Mouse (Mus musculus): Measurements from ENCODE around the gene Creld2. TPM values are rescaled to one million over a fixed set of nuclear protein-coding genes. Genes with fewer than 3 reads are reported as not detected.
A peak's percentile ranks its signal among the peaks of the same experiment; 100 is the strongest.

Gene Creld2
- polyA plus RNA-seq, 1 experiment from 2014 or later = 84.5 TPM

DNA sequence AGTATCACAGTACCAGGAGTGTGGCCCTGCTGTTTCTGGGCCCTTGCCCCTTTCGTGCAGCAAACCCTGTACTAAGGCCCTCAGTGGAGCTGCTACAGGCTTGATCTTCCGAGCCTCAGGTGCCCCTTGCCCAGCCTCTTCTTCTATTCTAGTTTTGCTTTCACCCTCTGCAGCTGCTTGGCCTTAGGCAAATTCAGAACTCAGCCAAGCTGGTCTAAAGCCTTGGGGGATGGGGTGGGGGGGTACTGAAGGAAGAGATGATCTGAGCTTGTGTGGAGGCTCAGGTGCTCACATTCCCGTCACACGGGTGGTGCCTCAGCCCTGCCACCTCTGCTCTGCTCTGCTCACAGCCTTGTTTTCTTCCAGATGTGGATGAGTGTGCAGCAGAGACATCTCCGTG is 3.9 kb downstream of the Creld2 start:
- Histone ChIP-seq H3K4me2 (ENCODE audit: low read depth, low read length) (no peak overlapping the region), H3K4me3 (ENCODE audit: low read depth, low read length) (no peak overlapping the region), H3K27ac (replicated peaks; ENCODE audit: low read depth, low read length) (no peak overlapping the region), H3K9ac (ENCODE audit: low read depth, low read length) (no peak overlapping the region), H3K9me3 (ENCODE audit: control insufficient read depth, low read length) (no peaks in the 10 kb centered on the region), H3K27me3 (replicated peaks; ENCODE audit: control insufficient read depth, insufficient read depth, low read length) (no peaks in the 10 kb centered on the region), H3K4me1 (ENCODE audit: control insufficient read depth, insufficient read depth, low read length) (peaks cover 11% of the 10 kb centered on the region), H3K36me3 (ENCODE audit: control insufficient read depth, insufficient read depth, low read length) (peaks cover 45% of the 10 kb centered on the region)
- WGBS = 88% methylated on average over 5 of the region's 5 CpGs
- ATAC-seq (ENCODE audit: low read depth) (no peak), DNase-seq (ENCODE audit: low spot score) (no peak)

GRCm38 (mm10) chr15:88827466-88827865 is 8.0 kb downstream of the Creld2 start:
- Histone ChIP-seq H3K4me1 (ENCODE audit: control insufficient read depth, insufficient read depth, low read length) (no peaks in the 10 kb centered on the region), H3K27me3 (replicated peaks; ENCODE audit: control insufficient read depth, insufficient read depth, low read length) (no peaks in the 10 kb centered on the region), H3K36me3 (ENCODE audit: control insufficient read depth, insufficient read depth, low read length) (peaks cover 38% of the 10 kb centered on the region), H3K9me3 (ENCODE audit: control insufficient read depth, low read length) (no peaks in the 10 kb centered on the region), H3K27ac (replicated peaks; ENCODE audit: low read depth, low read length) (no peak overlapping the region), H3K4me2 (ENCODE audit: low read depth, low read length) (no peak overlapping the region), H3K9ac (ENCODE audit: low read depth, low read length) (no peak overlapping the region), H3K4me3 (ENCODE audit: low read depth, low read length) (no peak overlapping the region)
- ATAC-seq (ENCODE audit: low read depth) = no peak
- 91% methylated on average over 6 of the region's 6 CpGs for WGBS
- no peak for DNase-seq (ENCODE audit: low spot score)

GRCm38 (mm10) chr15:88827991-88828799 is 8.7 kb downstream of the Creld2 start:
- Histone ChIP-seq H3K4me2 (ENCODE audit: low read depth, low read length) (no peak overlapping the region), H3K4me3 (ENCODE audit: low read depth, low read length) (no peak overlapping the region), H3K27ac (replicated peaks; ENCODE audit: low read depth, low read length) (no peak overlapping the region), H3K9me3 (ENCODE audit: control insufficient read depth, low read length) (no peaks in the 10 kb centered on the region), H3K9ac (ENCODE audit: low read depth, low read length) (no peak overlapping the region), H3K36me3 (ENCODE audit: control insufficient read depth, insufficient read depth, low read length) (peaks cover 30% of the 10 kb centered on the region), H3K4me1 (ENCODE audit: control insufficient read depth, insufficient read depth, low read length) (no peaks in the 10 kb centered on the region), H3K27me3 (replicated peaks; ENCODE audit: control insufficient read depth, insufficient read depth, low read length) (no peaks in the 10 kb centered on the region)
- DNase-seq (ENCODE audit: low spot score) = no peak
- 27% methylated on average over 8 of the region's 9 CpGs for WGBS
- peak; percentile 53 for ATAC-seq (ENCODE audit: low read depth)

GRCm38 (mm10) chr15:88828800-88829705 is 9.6 kb downstream of the Creld2 start:
- Histone ChIP-seq H3K27ac (replicated peaks; ENCODE audit: low read depth, low read length) (no peak overlapping the region), H3K9me3 (ENCODE audit: control insufficient read depth, low read length) (no peaks in the 10 kb centered on the region), H3K27me3 (replicated peaks; ENCODE audit: control insufficient read depth, insufficient read depth, low read length) (no peaks in the 10 kb centered on the region), H3K4me1 (ENCODE audit: control insufficient read depth, insufficient read depth, low read length) (no peaks in the 10 kb centered on the region), H3K4me2 (ENCODE audit: low read depth, low read length) (no peak overlapping the region), H3K4me3 (ENCODE audit: low read depth, low read length) (no peak overlapping the region), H3K9ac (ENCODE audit: low read depth, low read length) (no peak overlapping the region), H3K36me3 (ENCODE audit: control insufficient read depth, insufficient read depth, low read length) (peaks cover 22% of the 10 kb centered on the region)
- peak; percentile 87 for DNase-seq (ENCODE audit: low spot score)
- 55% methylated on average over 17 of the region's 17 CpGs for WGBS
- ATAC-seq (ENCODE audit: low read depth) = peak; percentile 95

GRCm38 (mm10) chr15:88829791-88830440 is 10.5 kb downstream of the Creld2 start:
- no peak for ATAC-seq (ENCODE audit: low read depth)
- H3K36me3 ChIP-seq (ENCODE audit: control insufficient read depth, insufficient read depth, low read length) = peaks cover 13% of the 10 kb centered on the region; the same call in 1 of the 2 replicates

DNA sequence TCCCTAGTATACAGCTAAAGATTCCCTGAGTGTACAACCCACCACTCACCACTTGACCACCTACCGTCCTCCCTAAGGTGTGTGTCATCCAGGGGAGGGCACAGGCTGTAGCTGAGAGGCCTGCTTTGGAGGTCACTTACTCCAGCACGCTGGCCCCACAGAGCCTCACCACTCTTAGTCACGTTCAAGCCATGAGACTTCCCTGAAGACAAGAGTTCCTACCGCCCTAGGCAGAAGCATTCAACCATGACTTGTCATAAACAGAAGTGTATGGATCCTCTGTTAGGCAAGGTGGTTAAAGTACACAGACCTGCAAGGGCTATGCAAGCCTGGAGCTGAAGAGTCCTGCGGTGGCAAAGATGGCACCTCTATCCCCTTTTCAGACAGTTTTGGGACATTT is 11.2 kb downstream of the Creld2 start:
- Histone ChIP-seq H3K36me3 (ENCODE audit: control insufficient read depth, insufficient read depth, low read length) (peaks cover 5% of the 10 kb centered on the region; the same call in 1 of the 2 replicates), H3K9ac (ENCODE audit: low read depth, low read length) (no peak overlapping the region), H3K4me3 (ENCODE audit: low read depth, low read length) (no peak overlapping the region), H3K4me2 (ENCODE audit: low read depth, low read length) (no peak overlapping the region), H3K4me1 (ENCODE audit: control insufficient read depth, insufficient read depth, low read length) (no peaks in the 10 kb centered on the region), H3K9me3 (ENCODE audit: control insufficient read depth, low read length) (no peaks in the 10 kb centered on the region), H3K27me3 (replicated peaks; ENCODE audit: control insufficient read depth, insufficient read depth, low read length) (no peaks in the 10 kb centered on the region), H3K27ac (replicated peaks; ENCODE audit: low read depth, low read length) (no peak overlapping the region)
- no peak for DNase-seq (ENCODE audit: low spot score)
- ATAC-seq (ENCODE audit: low read depth) = no peak
- WGBS = 82% methylated on average over 5 of the region's 5 CpGs

More at GRCm38 (mm10) chr15:88829791-88830440, 10.5 kb downstream of the Creld2 start:
- no peak overlapping the region for H3K4me3 ChIP-seq (ENCODE audit: low read depth, low read length)
- H3K27ac ChIP-seq (replicated peaks; ENCODE audit: low read depth, low read length) = no peak overlapping the region
- DNase-seq (ENCODE audit: low spot score) = no peak
- no peaks in the 10 kb centered on the region for H3K9me3 ChIP-seq (ENCODE audit: control insufficient read depth, low read length)
- no peak overlapping the region for H3K9ac ChIP-seq (ENCODE audit: low read depth, low read length)
- no peaks in the 10 kb centered on the region for H3K4me1 ChIP-seq (ENCODE audit: control insufficient read depth, insufficient read depth, low read length)
- 70% methylated on average over 6 of the region's 6 CpGs for WGBS
- no peaks in the 10 kb centered on the region for H3K27me3 ChIP-seq (replicated peaks; ENCODE audit: control insufficient read depth, insufficient read depth, low read length)
- H3K4me2 ChIP-seq (ENCODE audit: low read depth, low read length) = no peak overlapping the region

- no peak overlapping the region for H3K9ac ChIP-seq (ENCODE audit: low read depth, low read length)
- no peak for ATAC-seq (ENCODE audit: low read depth)
Measured at GRCm38 (mm10) chr15:88831482-88831881, 12.0 kb downstream of the Creld2 start.

DNA sequence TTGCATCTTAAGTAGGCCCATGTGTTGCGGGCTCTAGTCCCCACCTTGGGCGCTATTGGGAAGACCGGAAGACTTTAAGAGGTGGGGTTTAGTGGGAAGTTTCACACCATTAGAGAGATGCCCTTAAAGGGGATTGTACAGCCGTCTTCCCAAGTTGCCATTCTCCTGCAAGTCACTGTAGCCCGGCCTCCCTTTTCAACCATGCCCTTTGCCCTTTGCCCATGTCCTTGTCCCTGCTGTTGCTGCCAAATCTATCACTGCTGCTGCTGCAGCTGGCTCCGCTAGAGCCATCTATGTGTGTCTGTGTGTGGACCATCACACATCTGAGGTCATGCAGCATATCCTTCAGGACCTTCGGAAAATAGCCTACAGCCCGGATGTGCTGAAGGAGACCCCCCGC is 13.1 kb downstream of the Creld2 start:
- H3K4me3 ChIP-seq (ENCODE audit: low read depth, low read length) = no peak overlapping the region
- H3K4me2 ChIP-seq (ENCODE audit: low read depth, low read length) = no peak overlapping the region
- no peak for ATAC-seq (ENCODE audit: low read depth)
- H3K27ac ChIP-seq (replicated peaks; ENCODE audit: low read depth, low read length) = no peak overlapping the region
- H3K27me3 ChIP-seq (replicated peaks; ENCODE audit: control insufficient read depth, insufficient read depth, low read length) = no peaks in the 10 kb centered on the region
- no peaks in the 10 kb centered on the region for H3K36me3 ChIP-seq (ENCODE audit: control insufficient read depth, insufficient read depth, low read length)
- WGBS = 77% methylated on average over 9 of the region's 9 CpGs
- no peaks in the 10 kb centered on the region for H3K9me3 ChIP-seq (ENCODE audit: control insufficient read depth, low read length)
- H3K9ac ChIP-seq (ENCODE audit: low read depth, low read length) = no peak overlapping the region
- DNase-seq (ENCODE audit: low spot score) = no peak
- H3K4me1 ChIP-seq (ENCODE audit: control insufficient read depth, insufficient read depth, low read length) = peaks cover 2% of the 10 kb centered on the region

More at GRCm38 (mm10) chr15:88831482-88831881, 12.0 kb downstream of the Creld2 start:
- no peak overlapping the region for H3K4me2 ChIP-seq (ENCODE audit: low read depth, low read length)
- H3K9me3 ChIP-seq (ENCODE audit: control insufficient read depth, low read length) = no peaks in the 10 kb centered on the region
- H3K27ac ChIP-seq (replicated peaks; ENCODE audit: low read depth, low read length) = no peak overlapping the region
- DNase-seq (ENCODE audit: low spot score) = no peak
- H3K4me3 ChIP-seq (ENCODE audit: low read depth, low read length) = no peak overlapping the region
- WGBS = 60% methylated on average over 5 of the region's 5 CpGs
- H3K36me3 ChIP-seq (ENCODE audit: control insufficient read depth, insufficient read depth, low read length) = no peaks in the 10 kb centered on the region; the same call in 1 of the 2 replicates
- no peaks in the 10 kb centered on the region for H3K27me3 ChIP-seq (replicated peaks; ENCODE audit: control insufficient read depth, insufficient read depth, low read length)
- no peaks in the 10 kb centered on the region for H3K4me1 ChIP-seq (ENCODE audit: control insufficient read depth, insufficient read depth, low read length)

Data from embryonic facial prominence, embryonic 14.5 days (tissue).